Mouse (Mus musculus): ENCODE data around the gene Cacnb3.

- TF ChIP-seq CTCF (conservative IDR thresholded peaks at IDR 0.05; ENCODE audit: insufficient read depth, insufficient read length, low read depth, low read length): no peak
- TF ChIP-seq POLR2A (IDR thresholded peaks at IDR 0.05; ENCODE audit: low read depth, low read length): no peak
Measured at GRCm38 (mm10) chr15:98614551-98614950, 16.1 kb upstream of the Cacnb3 start.
